Mouse (Mus musculus) intestine, embryonic 16.5 days (tissue): ENCODE measurements around the gene Pbrm1. TPM values are rescaled to one million over a fixed set of nuclear protein-coding genes. Genes with fewer than 3 reads are reported as not detected.

ENCODE experiments used
- ATAC-seq: fragments of 200-750 bp; cut with Nextera tagmentation; 2 replicates; pipeline ENCODE4 v1.8.0; 2017; ENCODE audit warnings: moderate TSS enrichment, moderate library complexity
- H3K27ac ChIP-seq: fragments of 300-500 bp; sonication (generic); 2 replicates; pipeline ENCODE4 v1.5.1; 2014; ENCODE audit warnings: mild to moderate bottlenecking, low read length
- H3K27me3 ChIP-seq: fragments of 300-500 bp; sonication (generic); replicated peaks from 2 replicates; pipeline ENCODE4 v1.6.1; 2014; ENCODE audit warnings: low read length, control low read depth, mixed read lengths; ENCODE audit not compliant: control insufficient read depth, insufficient read depth
- H3K36me3 ChIP-seq: fragments of 300-500 bp; sonication (generic); 2 replicates; pipeline ENCODE4 v1.6.1; 2014; ENCODE audit warnings: low read length, control low read depth; ENCODE audit not compliant: control insufficient read depth, insufficient read depth
- H3K4me1 ChIP-seq: fragments of 300-500 bp; sonication (generic); 2 replicates; pipeline ENCODE4 v1.6.1; 2014; ENCODE audit warnings: low read length, control low read depth, mixed read lengths; ENCODE audit not compliant: control insufficient read depth, insufficient read depth
- H3K4me2 ChIP-seq: fragments of 300-500 bp; sonication (generic); 2 replicates; pipeline ENCODE4 v1.6.1; 2014; ENCODE audit warnings: low read depth, low read length, control low read depth
- H3K4me3 ChIP-seq: fragments of 300-500 bp; sonication (generic); 2 replicates; pipeline ENCODE4 v1.5.1; 2014; ENCODE audit warnings: mild to moderate bottlenecking, low read length
- H3K9ac ChIP-seq: fragments of 300-500 bp; sonication (generic); 2 replicates; pipeline ENCODE4 v1.6.1; 2014; ENCODE audit warnings: low read depth, low read length
- H3K9me3 ChIP-seq: fragments of 300-500 bp; sonication (generic); 2 replicates; pipeline ENCODE4 v1.6.1; 2016; ENCODE audit warnings: low read length, control low read depth; ENCODE audit not compliant: control insufficient read depth
- WGBS: fragments of 180-500 bp; shearing (Covaris S2); extraction: QIAGEN DNeasy Blood & Tissue Kit; methylation state at CpG from one replicate; pipeline ENCODE4 v1.1.7; 2014; 5-methylcytosine and 5-hydroxymethylcytosine counted together
- polyA plus RNA-seq: library from polyadenylated mRNA; unstranded; fragments of >200 nt; fragmentation: Nextera tagmentation; extraction: Ambion mirVana; gene quantifications from 2 replicates; pipeline ENCODE4 v1.2.1, GENCODE M21; 2015

Pbrm1 gene
- 74.1 and 79.2 TPM in 2 replicates for polyA plus RNA-seq

DNA sequence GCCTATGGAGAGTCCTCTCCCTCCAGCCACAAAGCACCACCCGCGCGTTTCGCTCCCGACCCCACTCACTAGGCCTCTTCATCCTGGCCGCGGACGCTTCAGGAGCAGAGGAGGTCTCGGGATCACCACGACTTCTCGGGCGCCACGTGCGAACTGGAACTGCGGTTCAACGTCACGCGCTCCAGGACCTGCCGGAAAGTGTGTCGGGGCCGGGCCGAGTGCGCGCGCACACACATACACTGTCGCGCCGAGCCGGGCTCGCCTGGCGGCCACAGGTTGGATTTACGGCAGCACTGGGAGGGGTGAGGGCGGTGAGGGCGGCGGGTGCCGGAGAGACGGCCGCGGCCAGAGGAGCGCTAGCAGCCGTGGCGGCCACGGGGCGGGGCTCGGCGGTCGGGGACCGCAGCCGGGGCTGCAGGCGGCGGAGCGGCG, at the start of gene Pbrm1, which contains the start of gene Gnl3:
Pbrm1 (plus strand) TSS at position 279 of the 432 bp plus-strand sequence.
Gnl3 (minus strand) TSS at position 293 of the 432 bp plus-strand sequence.
- peak; percentile 91 for ATAC-seq
- under 1% methylated on average over 44 of the region's 53 CpGs for WGBS

DNA sequence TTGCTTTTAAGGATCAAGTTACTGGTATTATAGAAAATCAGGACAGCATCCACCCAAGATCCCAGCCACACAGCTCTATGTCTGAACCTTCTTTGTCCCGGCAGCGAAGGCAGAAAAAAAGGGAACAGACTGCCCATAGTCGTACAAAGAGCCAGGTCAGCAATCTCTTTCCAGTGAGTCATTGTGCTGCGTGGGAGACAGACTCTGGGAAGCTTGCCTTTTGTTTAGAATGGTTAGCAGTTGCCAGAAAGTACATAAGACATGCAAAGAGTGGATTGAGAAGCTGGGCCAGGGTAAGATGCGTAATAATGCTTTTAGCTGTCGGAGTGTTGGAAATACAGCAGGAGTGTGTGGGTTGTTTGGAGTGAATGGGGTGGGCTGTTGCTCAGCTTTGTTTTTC, 44.7 kb upstream of the Pbrm1 start:
- no peak overlapping the region for H3K9ac ChIP-seq
- H3K27me3 ChIP-seq = no peaks in the 10 kb centered on the region
- no peaks in the 10 kb centered on the region for H3K9me3 ChIP-seq
- H3K4me1 ChIP-seq = 0 out of 2 replicates have a peak, but pooled peaks cover 2% of the 10 kb centered on the region
- H3K4me2 ChIP-seq = no peak overlapping the region
- no peak overlapping the region for H3K27ac ChIP-seq
- ATAC-seq = no peak
- H3K36me3 ChIP-seq = no peaks in the 10 kb centered on the region
- H3K4me3 ChIP-seq = no peak overlapping the region
- 71% methylated on average over 6 of the region's 6 CpGs for WGBS

More for the DNA sequence above, at the start of gene Pbrm1, which contains the start of gene Gnl3:
- peak within 1 kb of the TSS; percentile 99 for H3K27ac ChIP-seq
- H3K36me3 ChIP-seq = peaks cover 22% of the 10 kb centered on the region
- H3K4me1 ChIP-seq = peaks cover 21% of the 10 kb centered on the region
- peak within 1 kb of the TSS; percentile 79 for H3K4me3 ChIP-seq
- no peaks in the 10 kb centered on the region for H3K27me3 ChIP-seq
- H3K4me2 ChIP-seq = peak within 1 kb of the TSS; percentile 75
- H3K9ac ChIP-seq = peak within 1 kb of the TSS; percentile 96
- H3K9me3 ChIP-seq = no peaks in the 10 kb centered on the region

DNA sequence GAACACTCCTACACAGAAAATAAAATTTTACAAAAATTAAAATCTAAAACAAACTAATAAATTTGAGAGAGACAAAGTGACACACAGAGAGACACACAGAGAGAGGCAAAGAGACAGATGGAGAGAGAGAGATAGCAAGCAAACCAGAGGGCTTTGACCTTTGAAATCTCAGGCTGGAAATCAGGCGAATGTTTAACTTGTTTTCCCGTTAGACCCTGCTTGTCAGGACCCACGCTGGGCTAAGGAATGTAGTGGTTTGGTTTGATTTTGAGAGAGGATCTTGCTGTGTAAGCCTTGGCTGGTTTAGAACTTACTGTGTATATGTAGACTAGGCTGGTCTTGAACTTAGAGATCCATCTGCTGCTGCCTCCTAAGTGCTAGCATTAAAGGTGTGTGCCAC, 42.7 kb upstream of the Pbrm1 start:
- no peak overlapping the region for H3K4me2 ChIP-seq

DNA sequence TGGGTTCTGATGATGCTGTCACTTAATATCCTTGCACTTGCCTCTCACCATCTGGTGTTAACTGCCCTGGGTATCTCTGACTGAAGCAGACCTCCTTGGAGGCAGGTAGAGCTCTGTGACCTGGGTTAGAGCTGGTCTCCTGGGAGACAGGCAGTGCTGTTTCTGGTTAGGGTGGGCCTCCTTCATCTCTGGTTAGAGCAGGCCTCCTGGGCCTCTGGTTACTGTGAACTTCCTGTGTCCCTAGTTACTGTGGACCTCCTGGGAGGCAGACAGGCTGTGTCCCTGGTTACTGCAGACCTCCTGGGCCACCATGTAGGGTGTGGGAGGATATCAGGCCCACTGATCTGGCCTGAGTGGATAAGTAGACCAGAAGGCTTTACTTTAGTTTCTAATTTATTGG, 22.5 kb upstream of the Pbrm1 start:
- Histone ChIP-seq H3K27me3 (no peaks in the 10 kb centered on the region), H3K4me1 (no peaks in the 10 kb centered on the region), H3K36me3 (no peaks in the 10 kb centered on the region), H3K27ac (no peak overlapping the region), H3K9ac (no peak overlapping the region), H3K9me3 (no peaks in the 10 kb centered on the region), H3K4me3 (no peak overlapping the region), H3K4me2 (no peak overlapping the region)
- ATAC-seq = no peak

More for the DNA sequence above, 42.7 kb upstream of the Pbrm1 start:
- ATAC-seq = no peak
- Histone ChIP-seq H3K27me3 (no peaks in the 10 kb centered on the region), H3K4me1 (0 out of 2 replicates have a peak, but pooled peaks cover 2% of the 10 kb centered on the region), H3K4me3 (no peak overlapping the region), H3K36me3 (no peaks in the 10 kb centered on the region), H3K27ac (no peak overlapping the region), H3K9me3 (no peaks in the 10 kb centered on the region), H3K9ac (no peak overlapping the region)
- 50% methylated on average over 3 of the region's 3 CpGs for WGBS

DNA sequence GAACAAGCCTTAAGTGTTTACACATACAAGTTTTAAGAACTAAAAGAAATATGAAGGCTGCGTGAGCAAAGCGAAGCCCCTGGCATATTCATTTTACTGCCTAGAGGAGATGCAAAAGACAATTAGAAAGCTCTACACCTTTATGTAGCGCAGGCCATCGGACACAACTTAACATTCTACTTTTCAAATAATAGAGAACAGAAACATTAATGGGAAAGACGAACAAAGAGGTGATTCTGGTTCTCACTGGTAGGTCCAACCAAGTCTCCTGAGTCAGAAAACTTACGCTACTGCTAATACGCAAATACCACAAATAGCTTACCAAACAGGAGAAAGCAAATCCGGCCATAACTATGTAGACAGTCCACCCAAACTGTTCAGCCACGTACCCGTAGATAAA, 18.6 kb upstream of the Pbrm1 start:
- WGBS = 56% methylated on average over 10 of the region's 10 CpGs
- H3K36me3 ChIP-seq = no peaks in the 10 kb centered on the region
- no peaks in the 10 kb centered on the region for H3K9me3 ChIP-seq
- peak overlapping the region; percentile 94 for H3K4me3 ChIP-seq
- no peak for ATAC-seq
- peak overlapping the region; percentile 68 for H3K4me2 ChIP-seq
- no peaks in the 10 kb centered on the region for H3K27me3 ChIP-seq
- peaks cover 5% of the 10 kb centered on the region for H3K4me1 ChIP-seq
- no peak overlapping the region for H3K27ac ChIP-seq
- H3K9ac ChIP-seq = peak overlapping the region; percentile 97

DNA sequence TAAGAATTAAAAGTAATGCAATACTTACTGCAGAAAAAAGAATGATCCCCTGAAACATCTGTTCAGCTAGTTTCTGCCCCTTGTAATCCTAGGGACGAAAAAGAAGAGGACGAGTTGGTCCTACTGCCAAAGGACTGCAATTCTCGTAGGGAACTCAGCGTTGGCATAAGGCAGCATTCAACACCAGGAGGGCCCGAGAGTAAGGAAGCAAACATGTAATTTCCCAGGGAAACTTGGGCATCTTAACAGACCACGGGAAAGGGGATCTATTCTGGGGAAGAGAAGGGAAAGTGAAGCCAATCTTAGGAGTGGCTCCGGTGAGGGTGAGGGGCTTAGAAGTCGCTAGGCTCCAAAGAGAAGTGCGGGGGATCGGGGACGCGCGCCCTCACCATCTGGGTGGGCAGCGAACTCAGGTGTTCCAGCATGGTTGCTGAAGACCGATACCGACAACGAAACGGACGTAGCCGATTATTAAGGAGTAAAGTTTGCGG, 18.1 kb upstream of the Pbrm1 start:
- Histone ChIP-seq H3K27ac (peak overlapping the region; percentile 94), H3K36me3 (no peaks in the 10 kb centered on the region), H3K4me2 (peak overlapping the region; percentile 68), H3K4me3 (peak overlapping the region; percentile 94), H3K4me1 (peaks cover 5% of the 10 kb centered on the region), H3K9me3 (no peaks in the 10 kb centered on the region), H3K27me3 (no peaks in the 10 kb centered on the region), H3K9ac (peak overlapping the region; percentile 97)
- ATAC-seq = peak; percentile 36
- WGBS = under 1% methylated on average over 21 of the region's 21 CpGs

DNA sequence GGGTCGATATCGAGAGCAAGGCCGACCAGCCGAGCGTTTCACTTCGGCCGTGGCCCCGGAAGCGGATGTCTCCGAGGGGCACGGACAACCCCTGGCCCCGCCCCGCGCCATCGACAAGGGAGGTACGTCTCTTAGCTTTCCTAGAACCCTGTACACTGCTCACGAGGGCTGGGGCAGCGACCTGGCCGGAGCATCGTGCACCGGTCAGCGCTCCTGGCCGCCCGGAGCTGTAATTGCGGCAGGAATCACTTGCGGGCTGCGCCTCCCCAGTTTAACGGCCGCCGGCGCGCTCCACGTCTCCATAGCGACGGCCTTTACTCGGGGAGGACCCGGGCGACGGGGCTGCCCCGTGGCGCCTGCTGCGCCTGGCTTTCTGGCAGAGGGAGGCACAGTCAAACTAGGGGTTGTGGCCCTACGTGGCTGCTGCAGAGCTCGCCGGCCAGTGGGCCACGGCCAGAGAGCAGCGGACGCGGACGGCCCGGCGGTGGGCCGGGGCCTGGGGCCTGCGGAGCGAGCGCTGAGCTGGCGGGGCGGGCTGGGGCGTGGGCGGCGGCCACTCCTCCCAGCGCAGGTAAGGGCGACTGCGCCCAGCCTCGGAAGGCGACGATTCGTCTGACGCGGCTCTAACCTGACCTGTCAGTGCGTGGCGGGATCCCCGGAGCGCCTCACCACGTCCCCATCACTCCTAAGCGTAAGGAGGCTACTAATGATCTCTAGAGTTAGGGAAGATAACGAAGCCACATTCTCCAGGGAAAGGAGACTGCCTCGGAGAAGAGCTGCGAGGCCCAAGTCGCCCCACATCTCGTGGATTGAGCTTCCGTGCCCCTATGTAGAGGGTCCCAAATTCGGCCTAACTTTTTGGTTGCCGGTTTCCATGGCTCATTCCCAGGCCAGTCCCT, 17.4 kb upstream of the Pbrm1 start, which contains the start of the genes Glt8d1 and Spcs1:
Glt8d1 (plus strand) TSS at position 94 of the 899 bp plus-strand sequence.
Spcs1 (minus strand) TSS at position 366 of the 899 bp plus-strand sequence.
- Histone ChIP-seq H3K27ac (peak within 1 kb of the TSS; percentile 94), H3K4me1 (peaks cover 5% of the 10 kb centered on the region), H3K27me3 (no peaks in the 10 kb centered on the region), H3K36me3 (no peaks in the 10 kb centered on the region), H3K9ac (peak within 1 kb of the TSS; percentile 97), H3K9me3 (no peaks in the 10 kb centered on the region), H3K4me2 (peak within 1 kb of the TSS; percentile 70), H3K4me3 (peak within 1 kb of the TSS; percentile 94)
- peak; percentile 95 for ATAC-seq
- WGBS = under 1% methylated on average over 84 of the region's 84 CpGs

DNA sequence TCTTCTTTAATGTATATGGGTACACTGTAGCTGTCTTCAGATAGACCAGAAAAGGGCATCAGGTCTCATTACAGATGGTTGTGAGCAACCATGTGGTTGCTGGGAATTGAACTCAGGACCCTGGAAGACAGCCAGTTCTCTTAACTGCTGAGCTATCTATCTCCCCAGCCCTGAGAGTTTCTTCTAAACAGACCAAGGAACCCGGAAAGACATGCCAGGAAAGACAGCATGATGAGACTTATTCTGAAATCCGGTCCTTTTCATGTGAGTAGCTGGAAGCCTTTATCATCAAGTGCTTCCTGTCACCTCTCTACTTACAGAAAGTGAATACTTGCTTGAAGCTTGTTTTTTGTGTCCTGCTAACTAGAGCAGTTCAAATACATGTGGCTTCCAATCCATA, 14.4 kb upstream of the Pbrm1 start:
- Histone ChIP-seq H3K4me3 (no peak overlapping the region), H3K27me3 (no peaks in the 10 kb centered on the region), H3K4me1 (peaks cover 5% of the 10 kb centered on the region), H3K27ac (no peak overlapping the region), H3K4me2 (no peak overlapping the region), H3K36me3 (no peaks in the 10 kb centered on the region), H3K9ac (no peak overlapping the region), H3K9me3 (no peaks in the 10 kb centered on the region)
- no peak for ATAC-seq
- 73% methylated on average over 2 of the region's 2 CpGs for WGBS

DNA sequence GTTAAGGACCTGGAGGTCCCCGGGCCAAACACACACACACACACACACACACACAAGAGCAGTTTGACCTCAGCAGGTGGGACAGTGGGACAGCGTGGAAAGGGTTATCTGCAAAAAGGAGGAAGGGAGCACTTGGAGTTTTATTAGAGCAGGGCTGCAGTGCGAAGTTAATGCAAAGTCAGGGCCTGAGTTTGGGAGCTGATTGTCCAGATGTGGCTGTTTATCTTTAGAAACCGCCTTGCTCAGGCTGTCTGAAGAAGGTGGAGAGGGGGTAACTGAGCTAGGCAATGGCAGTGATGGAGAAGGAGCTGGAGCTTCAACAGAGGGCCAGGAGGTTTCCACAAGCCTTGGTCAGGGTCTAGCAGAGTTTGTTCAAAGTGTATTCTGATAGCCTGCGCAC, 12.2 kb upstream of the Pbrm1 start:
- no peak overlapping the region for H3K27ac ChIP-seq
- H3K4me3 ChIP-seq = no peak overlapping the region
- 65% methylated on average over 5 of the region's 5 CpGs for WGBS
- no peak overlapping the region for H3K9ac ChIP-seq
- peaks cover 5% of the 10 kb centered on the region for H3K4me1 ChIP-seq
- no peaks in the 10 kb centered on the region for H3K27me3 ChIP-seq
- ATAC-seq = no peak
- H3K4me2 ChIP-seq = no peak overlapping the region
- no peaks in the 10 kb centered on the region for H3K9me3 ChIP-seq
- peaks cover 7% of the 10 kb centered on the region; the same call in 1 of the 2 replicates for H3K36me3 ChIP-seq
